Mouse (Mus musculus) lung, adult 18-20 months (tissue): Measurements from ENCODE around the gene Gm20388.
"Not testable (repeated sequence)": the region's sequence is repeated elsewhere in the genome, so short reads cannot be mapped to it uniquely, and the experiment has no call there.

Experiments used
- DNase-seq, 2 experiments: peaks; one replicate each; pipeline ENCODE4 v3.0.0; 2022; ENCODE audit warnings: mixed read lengths in 2 of 2

Gm20388 gene

DNA sequence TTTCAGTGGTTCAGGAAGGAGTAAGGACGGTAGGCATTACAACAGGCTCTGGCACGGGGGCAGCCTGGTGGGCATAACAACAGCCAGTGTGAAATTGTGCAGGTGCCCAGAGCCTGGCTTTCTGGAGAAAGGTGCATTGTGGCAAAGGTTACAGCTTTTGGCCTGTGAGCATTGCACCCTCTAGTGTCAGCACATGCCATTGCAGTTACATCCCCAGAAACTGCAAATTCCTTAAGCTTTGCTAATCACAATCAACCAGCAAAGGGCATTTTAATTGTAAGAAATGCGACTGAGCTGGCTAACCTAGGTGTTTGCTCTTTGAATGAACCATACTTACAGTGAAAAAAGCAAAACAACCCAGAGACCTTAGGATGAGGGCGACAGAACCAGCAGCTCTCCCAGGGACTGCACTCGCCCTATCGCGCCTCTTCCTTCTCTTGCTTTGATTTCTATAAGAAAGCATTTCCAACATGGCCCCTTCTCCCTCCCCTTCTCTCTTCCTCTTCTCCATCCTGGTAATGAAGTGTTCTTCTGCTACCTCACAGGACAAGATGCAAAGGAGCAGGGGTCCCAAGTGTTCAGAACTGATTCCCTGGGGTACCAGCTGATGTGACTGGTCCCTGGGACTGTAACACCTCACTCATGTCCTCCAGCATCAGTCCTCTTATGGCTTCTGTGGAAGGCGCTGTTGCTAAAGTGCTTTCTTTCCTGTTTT lies 3717.8 kb downstream of the Gm20388 start:
- peak; percentile 51 to 53 for DNase-seq

DNA sequence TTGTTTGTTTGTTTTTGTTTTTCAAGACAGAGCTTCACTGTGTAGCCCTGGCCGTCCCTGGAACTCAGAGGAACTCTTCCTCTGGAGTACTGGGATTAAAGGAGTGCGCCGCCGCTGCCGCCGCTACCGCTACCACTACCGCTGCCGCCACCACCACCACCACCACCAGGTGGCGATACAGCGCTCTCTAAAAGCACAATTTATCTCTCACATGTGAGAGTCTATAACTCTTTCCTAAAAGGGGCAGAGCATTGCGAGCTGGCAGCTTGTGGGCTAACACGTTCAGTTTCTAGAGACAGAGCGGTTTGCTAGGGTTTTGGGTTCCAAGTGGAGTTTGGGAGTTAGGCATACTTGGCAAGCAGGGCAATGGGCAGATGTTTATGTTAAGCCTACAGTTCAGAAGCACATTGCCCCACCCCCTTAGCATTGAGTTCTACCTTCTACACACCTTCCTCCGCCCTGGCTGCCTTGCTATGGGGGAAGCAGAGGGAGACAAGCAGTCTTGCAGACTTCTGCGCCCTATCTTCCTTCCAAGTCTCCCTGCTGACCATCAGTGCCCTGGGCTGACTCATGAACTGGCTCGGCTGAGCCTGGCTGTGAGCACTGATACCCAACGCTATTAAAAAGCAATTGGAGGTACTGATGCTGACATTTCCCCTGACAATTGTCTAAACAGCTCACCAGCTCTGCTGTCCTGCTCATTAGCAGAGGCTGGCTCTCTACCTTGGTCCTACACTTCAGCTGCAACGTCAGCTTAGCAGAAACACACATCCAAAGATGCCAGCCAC lies 3718.5 kb downstream of the Gm20388 start:
- DNase-seq = peak; percentile 42 to 64

DNA sequence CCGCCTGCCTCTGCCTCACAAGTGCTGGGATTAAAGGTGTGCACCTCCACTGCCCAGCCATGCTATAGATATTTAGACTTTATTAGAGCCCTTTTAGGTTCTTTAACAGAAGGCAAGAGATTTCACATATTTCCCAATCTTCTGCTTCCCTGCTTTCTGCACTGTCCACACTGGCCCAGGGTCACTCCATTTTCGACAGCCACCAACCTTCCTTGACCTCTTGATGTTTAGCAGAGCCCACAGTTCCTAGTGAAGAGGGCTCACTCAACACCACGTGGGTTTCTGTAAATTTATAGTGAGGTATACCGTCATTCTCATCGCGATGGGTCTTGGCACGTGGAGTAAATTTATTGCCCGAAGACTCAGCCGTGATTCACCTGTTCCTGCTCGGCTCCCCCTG lies 3719.4 kb downstream of the Gm20388 start:
- DNase-seq = no peak

DNA sequence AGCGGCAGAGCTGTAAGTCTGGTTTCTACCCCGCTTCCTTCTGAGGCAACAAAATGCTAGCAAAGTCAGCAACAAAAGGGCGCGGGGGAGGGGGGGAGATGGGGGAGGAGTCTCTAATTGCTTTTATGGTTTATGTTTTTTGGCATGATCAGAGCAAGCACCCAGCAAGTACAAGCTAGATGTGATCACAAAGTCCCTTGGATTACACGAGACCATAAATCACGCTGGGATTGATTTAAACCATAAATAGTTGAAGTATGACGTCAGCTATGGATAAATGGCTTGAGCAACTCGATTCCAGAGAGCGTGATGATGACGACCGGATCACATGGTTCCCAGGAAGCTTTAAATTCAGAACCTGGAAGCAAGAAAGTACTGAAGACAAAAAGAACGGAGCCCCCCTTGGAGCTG lies 3720.2 kb downstream of the Gm20388 start:
- no peak for DNase-seq

DNA sequence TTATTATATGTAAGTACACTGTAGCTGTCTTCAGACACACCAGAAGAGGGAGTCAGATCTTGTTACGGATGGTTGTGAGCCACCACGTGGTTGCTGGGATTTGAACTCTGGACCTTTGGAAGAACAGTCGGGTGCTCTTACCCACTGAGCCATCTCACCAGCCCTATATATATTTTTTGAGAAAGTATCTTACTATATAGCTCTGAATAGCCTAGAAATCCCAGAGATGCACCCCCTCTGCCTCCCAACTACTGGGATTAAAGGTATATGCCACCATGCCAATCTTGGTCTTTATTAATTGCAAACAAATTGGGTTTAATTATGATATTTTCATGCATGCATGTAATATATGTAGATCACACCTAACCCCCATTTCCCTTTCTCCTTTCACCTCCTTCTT lies 3721.1 kb downstream of the Gm20388 start:
- not testable (repeated sequence) for DNase-seq

DNA sequence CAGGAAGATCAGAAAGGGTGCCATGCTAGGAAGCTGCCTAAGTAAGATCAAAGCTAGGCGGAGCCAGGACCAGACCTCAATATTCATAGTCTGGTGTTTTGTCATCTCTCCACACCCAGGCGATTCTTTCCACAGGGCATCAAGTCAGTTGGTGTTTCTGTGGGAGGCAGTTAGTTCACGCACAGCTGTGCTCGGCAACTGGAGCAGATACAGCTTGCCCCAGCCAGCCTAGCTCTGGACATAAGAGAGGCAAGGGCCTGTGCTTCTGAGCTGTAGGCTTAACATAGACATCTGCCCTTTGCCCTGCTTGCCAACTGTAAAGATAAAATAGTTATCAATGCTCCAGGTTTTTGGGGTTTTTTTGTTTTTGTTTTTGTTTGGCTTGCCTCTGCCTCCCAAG lies 3721.6 kb downstream of the Gm20388 start:
- no peak for DNase-seq

DNA sequence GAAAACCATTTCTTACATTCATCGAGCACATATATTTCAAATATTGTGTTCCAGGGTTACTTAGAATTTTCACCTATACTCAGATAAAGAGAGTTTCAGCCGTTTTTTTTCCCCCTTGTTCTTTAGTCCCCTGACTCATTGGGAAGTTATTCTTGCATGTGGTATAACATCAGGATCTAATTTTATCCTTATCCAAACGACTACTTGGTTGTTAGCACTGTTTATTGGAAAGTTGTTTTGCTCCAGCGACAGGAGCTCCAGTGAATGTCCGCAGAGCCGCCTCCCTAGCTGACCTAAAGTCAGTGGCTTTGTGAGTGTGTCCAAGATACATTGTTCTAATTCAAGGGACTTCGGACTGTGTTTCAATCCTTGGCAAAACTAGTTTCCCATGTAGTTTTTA lies 3723.2 kb downstream of the Gm20388 start:
- DNase-seq = no peak

DNA sequence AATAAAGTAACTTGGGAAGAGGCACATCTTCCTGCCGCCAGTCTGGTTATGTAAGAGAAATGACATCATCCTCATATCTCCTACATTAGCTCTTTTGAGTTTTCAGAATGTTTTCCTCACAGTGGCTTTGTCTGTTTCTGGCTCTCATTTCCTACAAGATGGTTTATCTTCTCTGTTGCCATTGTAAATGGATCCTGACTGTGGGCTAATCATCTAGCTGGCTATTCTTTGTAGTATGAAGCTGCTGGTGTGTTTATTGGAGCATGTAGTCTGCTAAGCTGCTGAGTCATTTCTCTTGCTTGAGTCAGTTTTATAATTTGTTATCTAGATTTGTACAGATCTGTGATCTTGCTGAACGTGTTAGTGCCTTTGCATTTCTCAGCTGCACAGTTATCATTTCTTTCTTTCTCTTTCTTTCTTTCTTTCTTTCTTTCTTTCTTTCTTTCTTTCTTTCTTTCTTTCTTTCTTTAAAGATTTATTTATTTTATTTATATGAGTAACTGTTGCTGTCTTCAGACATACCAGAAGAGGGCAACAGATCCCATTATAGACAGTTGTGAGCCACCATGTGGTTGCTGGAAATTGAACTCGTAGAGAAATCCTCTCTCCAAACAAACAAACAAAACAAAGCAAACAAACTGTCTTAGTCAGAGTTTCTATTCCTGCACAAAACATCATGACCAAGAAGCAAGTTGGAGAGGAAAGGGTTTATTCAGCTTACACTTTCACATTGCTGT lies 3723.9 kb downstream of the Gm20388 start:
- DNase-seq = no peak

DNA sequence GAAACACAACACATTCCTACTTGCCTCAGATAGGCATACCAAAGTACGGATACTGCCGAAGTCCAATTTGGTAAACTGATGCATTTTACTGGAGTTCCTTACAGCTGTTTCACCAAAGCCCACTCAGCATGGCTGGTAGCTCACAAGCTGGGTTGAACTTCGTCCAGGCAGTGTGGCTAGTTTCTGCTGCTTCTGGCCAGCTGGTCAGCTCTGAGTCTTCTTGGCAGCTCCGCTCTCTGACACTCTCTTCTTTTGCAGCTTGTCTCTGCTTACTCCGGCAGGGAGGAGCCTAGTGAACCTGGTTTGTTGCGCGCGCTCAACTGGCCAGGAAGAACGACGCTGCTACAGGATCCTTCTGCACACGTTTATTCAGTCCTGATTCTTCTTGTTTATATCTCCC lies 3725.0 kb downstream of the Gm20388 start:
- DNase-seq = no peak

DNA sequence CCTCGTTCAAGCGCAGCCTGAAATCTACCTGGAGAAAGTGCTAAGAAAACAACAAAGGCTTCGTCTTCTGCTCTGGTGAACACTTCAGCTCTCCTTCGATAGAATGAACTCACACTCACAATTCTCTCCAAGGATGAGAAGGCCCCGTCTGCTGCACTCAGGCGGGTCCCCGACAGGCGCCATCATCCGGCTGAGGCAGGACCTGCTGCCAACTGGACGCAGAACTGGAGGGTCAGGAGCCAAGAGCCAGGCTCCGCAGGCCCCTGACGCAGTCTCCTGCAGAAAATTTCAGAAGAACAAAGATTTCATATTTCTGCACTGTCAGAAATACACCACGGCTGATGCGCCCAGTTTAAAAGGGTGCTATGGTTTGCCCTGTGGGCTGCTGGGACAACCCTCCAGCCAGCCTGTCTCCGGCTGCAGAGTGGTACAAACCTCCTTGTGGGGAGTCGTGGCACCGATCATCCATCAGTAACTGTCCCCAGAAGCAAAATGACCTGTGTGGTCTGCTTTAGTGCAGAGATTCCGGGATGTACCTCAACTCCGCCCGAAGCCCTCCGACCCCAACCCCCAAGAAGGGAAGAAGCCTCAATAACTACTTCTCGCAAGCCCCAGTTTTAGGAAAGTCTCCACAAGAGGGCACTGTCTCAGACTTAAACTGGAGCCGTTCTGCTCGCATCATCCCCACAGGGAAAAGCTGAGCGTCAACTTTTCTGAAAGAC lies 3732.8 kb downstream of the Gm20388 start:
- peak in 1 of 2 experiments; percentile 52 for DNase-seq

DNA sequence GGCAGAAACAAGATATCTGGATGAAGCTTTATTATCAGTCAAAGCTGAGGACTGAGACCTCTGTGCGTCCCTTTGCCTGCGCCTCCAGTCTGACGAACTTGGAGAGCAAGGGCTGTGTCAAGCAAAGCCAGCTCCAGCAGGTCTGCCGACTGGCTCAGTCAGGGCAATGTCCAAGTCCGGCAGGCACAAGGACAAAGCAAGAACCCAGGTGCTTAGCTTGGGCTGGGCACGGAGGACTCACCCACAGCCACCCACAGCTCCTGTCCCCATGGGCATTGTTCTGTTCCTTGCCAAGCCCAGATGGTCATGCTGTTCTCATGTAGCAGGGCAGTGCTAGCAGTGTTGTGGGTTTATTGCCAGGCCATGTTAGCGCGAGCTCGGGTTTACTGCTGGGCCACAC lies 3734.6 kb downstream of the Gm20388 start:
- DNase-seq = no peak

DNA sequence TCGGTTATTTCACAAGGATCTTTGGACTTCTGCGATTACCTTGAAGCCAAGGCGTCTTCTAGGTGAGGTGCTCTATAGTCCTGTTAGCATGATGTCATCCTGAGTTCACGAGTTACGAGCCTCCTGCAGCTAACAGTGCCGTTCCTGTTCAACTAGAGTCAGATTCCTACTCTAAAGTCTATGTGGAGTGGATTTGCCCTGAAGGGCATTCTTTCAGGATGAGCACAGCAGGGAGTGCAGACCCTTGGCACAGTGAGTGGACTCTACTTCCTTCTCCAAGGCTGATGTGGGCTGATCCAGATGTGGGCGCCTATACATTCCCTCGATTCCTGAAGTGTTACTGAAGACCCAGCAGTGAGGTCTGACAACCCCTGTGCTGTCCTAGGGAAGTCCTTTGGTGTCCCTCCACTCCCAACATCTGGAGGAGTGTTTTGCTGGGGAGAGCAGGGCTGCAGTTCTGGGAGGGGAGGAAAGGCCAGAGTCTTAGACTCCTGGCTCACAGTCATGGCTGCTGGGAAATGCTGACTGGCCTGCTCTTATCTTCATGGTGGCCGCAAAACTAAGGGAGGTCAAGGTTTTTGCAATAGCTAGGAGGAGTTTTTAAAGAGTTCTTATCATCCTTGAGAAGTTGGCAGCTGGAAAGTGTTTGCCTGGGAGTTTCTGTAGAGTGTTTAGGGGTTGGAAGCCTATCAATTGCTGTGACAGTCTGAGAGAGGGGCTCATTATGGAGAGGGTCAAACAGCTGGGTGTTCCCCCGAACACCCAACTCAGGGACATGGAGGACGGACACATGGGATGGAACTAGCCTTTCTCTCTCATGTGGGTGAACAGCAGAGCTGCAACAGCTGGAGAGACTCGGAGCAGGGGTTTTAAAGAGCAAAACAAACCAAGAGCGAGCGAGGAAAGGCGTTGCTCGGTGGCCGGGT lies 3737.9 kb downstream of the Gm20388 start:
- DNase-seq = peak; percentile 47 to 57

DNA sequence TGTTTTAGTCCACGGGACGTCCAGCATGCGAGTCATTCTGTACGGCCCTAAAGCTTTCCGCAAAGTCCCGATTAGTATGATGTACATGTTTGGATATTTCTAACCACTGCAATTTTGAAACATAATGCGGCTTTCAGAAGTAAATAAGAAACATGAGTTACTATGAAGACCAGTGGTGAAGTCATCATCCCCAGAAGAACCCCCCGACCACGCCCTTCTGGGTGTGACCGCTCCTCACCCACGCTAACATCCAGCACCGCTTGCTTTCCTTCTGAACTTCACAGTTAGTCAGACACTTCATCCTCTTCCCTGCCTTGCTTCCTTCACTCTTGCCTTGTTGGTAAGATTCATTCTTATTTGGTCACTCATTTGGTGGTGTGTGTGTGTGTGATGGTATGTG lies 3738.8 kb downstream of the Gm20388 start:
- no peak for DNase-seq

DNA sequence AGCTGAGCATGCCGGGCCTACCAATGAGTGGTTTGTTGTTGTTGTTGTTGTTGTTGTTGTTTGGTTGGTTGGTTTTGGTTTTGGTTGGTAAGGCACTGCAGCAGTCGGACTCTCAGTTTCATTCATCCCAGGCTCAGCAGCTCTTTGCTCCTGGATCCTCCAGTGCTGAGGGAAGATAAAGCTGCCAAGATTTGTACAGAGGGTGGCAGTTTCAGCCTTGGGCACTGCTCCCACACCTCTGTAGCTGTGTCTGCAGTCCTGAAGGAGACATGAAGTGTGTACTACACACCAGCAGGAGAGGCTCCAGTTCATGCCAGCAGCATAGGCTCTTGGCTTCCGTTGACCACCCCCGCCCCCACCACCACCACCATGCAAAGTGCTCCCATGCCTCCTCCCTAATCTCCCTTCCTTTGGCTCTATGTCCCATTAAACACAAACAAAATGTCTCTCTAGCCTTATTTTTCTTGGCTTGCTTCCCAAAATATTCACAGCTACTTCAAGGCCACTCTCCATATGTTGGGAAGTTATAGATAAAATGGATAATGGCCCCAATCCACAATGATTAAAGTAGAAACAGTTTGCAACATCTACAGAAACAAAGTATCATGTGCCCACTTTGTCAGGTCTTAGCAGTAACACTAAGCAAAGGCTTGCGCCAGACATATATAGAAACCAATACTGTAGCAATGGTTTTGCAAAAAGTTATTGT lies 3740.9 kb downstream of the Gm20388 start:
- no peak for DNase-seq

DNA sequence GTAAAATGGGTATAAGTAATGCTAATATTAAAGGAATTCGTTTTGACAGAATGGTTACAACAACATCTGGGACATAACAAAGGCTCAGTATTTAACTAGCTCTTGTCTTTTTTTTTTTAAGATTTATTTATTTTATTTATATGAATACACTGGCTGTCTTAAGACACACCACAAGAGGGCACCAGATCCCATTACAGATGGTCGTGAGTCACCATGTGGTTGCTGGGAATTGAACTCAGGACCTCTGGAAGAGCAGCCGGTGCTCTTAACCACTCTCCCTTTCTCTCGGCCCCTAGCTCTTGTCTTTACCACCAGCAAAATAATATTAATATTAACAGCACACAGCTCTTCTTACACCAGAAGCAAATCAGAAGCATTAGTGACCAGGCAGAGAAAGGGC lies 3742.0 kb downstream of the Gm20388 start:
- DNase-seq = no peak

DNA sequence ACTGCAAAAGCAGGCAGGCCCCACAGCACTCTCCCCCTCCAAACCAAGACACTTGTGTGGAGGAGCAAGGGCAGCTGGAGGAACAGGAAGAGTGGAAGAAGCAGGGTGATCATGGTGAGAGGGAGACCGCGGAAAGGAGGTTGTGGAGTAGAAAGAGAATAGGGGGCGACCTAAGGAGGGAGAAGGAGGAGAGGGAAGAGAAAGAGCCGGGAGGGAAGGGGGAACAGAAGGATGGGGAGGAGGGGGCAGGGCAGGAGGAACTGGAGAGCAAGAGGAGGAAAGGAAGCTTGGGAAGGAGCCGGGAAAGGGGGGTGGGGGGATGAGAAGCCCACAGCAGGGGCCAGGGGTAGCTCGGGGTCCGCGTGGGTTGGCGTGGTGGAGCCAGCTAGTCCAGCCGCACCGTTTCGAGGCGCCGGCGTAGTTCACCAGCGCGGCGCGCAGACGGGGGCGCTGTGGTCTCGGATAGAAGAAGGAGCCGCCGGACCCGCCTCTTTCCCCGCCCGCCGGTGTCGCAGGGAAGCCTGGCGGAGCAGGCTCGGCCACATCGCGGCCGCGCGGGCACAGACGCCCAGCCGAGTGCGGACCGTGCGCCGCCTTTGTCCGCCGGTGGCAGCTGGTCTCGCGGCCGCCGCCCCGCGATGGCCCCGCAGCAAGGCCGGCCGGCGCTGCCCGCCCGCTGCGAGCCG lies 3742.8 kb downstream of the Gm20388 start, which contains the start of gene Rhou:
Gene Rhou (plus strand): TSS at position 622 of the 686 bp plus-strand sequence.
- peak; percentile 92 to 94 for DNase-seq

DNA sequence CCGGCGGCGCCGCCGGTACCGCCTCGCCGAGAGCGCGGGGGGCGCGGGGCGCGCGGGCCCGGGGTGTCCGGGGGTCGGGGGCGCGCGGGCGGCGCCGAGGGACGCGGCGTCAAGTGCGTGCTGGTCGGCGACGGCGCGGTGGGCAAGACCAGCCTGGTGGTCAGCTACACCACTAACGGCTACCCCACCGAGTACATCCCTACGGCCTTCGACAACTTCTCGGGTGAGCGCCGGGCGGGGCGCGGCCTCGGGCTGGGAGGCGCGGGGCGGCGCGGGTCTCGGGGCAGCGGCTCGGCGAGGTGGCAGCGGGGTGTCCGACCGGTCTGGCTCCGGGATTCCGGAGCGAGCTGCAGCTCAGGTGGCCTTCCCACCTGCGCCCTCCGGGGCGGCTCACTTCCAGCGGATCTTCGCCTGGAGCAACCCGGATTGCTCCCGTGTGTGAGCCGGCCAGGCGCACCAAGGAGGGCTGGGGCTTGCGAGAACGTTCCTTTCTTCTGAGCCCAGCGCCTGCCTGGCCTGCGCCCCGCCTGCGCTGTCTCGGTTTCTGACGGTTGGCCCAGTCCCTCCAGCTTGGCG lies 3743.4 kb downstream of the Gm20388 start:
- DNase-seq = peak; percentile 46 to 52

DNA sequence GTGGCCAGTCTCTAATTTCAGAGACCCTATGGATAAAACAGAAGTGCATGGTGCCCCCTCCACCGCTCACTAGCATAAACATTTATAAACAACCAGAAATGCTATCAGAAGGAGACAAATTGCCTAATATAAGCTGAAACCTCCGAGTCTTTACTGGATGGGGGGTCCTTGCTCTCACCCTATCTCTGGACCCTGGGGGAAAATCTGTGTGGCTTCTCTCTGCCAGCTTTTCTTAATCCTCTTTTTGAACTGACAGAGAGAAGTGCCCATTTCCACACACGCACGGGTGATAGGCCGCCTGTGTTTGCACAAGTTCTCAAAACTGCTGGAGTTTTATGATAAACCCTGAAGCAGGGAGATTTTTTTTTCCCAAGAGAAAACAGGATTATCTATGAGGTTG lies 3744.1 kb downstream of the Gm20388 start:
- DNase-seq = no peak

DNA sequence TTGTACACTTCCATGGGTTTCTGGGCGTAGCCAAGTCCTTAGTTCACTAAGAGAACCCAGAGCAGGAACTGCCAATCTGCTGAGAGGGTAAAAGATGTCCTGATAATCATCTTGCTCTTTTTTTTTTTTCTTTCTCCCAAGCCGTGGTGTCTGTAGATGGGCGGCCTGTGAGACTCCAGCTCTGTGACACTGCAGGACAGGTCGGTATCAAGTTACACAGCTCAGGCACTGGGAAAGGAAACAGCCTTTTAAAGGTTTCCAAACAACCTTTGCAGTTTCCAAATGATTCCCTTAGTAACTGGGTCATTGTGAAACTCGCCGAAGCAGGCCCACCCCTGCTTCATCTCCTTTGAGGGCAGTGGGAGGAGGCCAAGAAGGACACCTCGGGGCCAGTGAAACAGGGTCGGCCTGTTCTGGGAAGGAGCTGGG lies 3744.7 kb downstream of the Gm20388 start:
- DNase-seq = peak; percentile 38 to 66

DNA sequence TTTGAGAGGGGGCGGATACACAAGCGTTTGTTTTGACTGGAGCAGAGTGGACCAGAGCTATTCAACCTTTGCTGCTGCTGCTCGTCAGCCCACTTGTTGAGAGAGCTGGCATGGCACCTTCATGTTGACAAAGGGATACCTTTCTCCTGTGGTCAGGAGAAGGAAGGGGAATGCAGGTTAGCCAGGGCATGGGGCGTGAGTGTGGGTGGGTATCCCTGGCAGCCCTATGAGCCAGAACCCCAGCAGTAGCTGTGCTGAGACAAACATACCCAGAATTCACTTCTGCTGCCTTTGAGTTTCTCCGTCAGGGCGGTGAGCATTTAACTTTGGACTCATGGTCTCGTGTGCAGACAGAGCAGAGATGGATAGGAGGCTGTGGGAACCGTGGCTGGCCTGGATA lies 3747.2 kb downstream of the Gm20388 start:
- DNase-seq = no peak
